Mouse (Mus musculus) limb, embryonic 14.5 days (tissue): Measurements from ENCODE around the gene Pld6. TPM values are rescaled to one million over a fixed set of nuclear protein-coding genes. Genes with fewer than 3 reads are reported as not detected.

Experiments used
- ATAC-seq: fragments of 200-750 bp; cut with Nextera tagmentation; 2 replicates; pipeline ENCODE4 v1.8.0; 2017; ENCODE audit warnings: low read depth, moderate number of reproducible peaks, moderate TSS enrichment; ENCODE audit not compliant: low FRiP score
- DNase-seq: peaks from one replicate; pipeline ENCODE4 v3.0.0-alpha.2; 2015; ENCODE audit warnings: low spot score
- H3K27ac ChIP-seq: fragments of 300-500 bp; sonication (generic); replicated peaks from 2 replicates; pipeline ENCODE4 v1.5.1; 2014; ENCODE audit warnings: low read depth, mild to moderate bottlenecking, low read length, moderate library complexity, mixed read lengths
- H3K27me3 ChIP-seq: fragments of 300-500 bp; sonication (generic); 2 replicates; pipeline ENCODE4 v1.6.1; 2014; ENCODE audit warnings: low read length, mixed read lengths; ENCODE audit not compliant: control insufficient read depth, insufficient read depth
- H3K36me3 ChIP-seq: fragments of 300-500 bp; sonication (generic); 2 replicates; pipeline ENCODE4 v1.6.1; 2014; ENCODE audit warnings: mild to moderate bottlenecking, low read length, moderate library complexity, mixed read lengths; ENCODE audit not compliant: control insufficient read depth, insufficient read depth
- H3K4me1 ChIP-seq: fragments of 300-500 bp; sonication (generic); 2 replicates; pipeline ENCODE4 v1.6.1; 2014; ENCODE audit warnings: antibody characterized with exemption, low read length, mixed read lengths; ENCODE audit not compliant: control insufficient read depth, insufficient read depth
- H3K4me2 ChIP-seq: fragments of 300-500 bp; sonication (generic); replicated peaks from 2 replicates; pipeline ENCODE4 v1.6.1; 2014; ENCODE audit warnings: low read depth, mild to moderate bottlenecking, low read length, moderate library complexity; ENCODE audit not compliant: severe bottlenecking
- H3K4me3 ChIP-seq: fragments of 300-500 bp; sonication (generic); replicated peaks from 2 replicates; pipeline ENCODE4 v1.5.1; 2014; ENCODE audit warnings: low read length
- H3K9ac ChIP-seq: fragments of 300-500 bp; sonication (generic); 2 replicates; pipeline ENCODE4 v1.6.1; 2014; ENCODE audit warnings: mild to moderate bottlenecking, low read depth, low read length, moderate library complexity; ENCODE audit not compliant: severe bottlenecking
- H3K9me3 ChIP-seq: fragments of 300-500 bp; sonication (generic); 2 replicates; pipeline ENCODE4 v1.6.1; 2016; ENCODE audit warnings: low read length; ENCODE audit not compliant: control insufficient read depth
- POLR2A ChIP-seq: fragments of 200-500 bp; IDR thresholded peaks from 2 replicates; pipeline ENCODE4 v1.8.0; 2012; ENCODE audit warnings: inconsistent platforms, mild to moderate bottlenecking, moderate library complexity, borderline replicate concordance; ENCODE audit not compliant: insufficient read depth, insufficient read length; ENCODE audit errors: extremely low read depth
- WGBS: fragments of 180-500 bp; shearing (Covaris S2); extraction: QIAGEN DNeasy Blood & Tissue Kit; methylation state at CpG from one replicate; pipeline ENCODE4 v1.1.7; 2014; 5-methylcytosine and 5-hydroxymethylcytosine counted together
- polyA plus RNA-seq, 2 experiments: library from polyadenylated mRNA; depleted of rRNA in 1 of 2; stranded (reverse) in 1 of 2; unstranded in 1 of 2; fragments of >200 nt; fragmentation: Nextera tagmentation in 1 of 2; extraction: Ambion mirVana in 1 of 2; gene quantifications; 2 replicates each; pipeline versions ENCODE4 v1.2.1 to v1.2.3; 2012 to 2014

Gene Pld6
- polyA plus RNA-seq, 2 experiments, result 0.58 to 5.1 TPM

GRCm38 (mm10) chr11:59809071-59809669 lies 21.7 kb upstream of the Pld6 start:
- under 1% methylated on average over 15 of the region's 15 CpGs for WGBS
- Histone ChIP-seq H3K9me3 (no peaks in the 10 kb centered on the region), H3K27ac (peak overlapping the region; percentile 100), H3K27me3 (no peaks in the 10 kb centered on the region), H3K4me1 (peaks cover 8% of the 10 kb centered on the region), H3K4me2 (peak overlapping the region; percentile 72), H3K9ac (peak overlapping the region; percentile 98), H3K36me3 (peaks cover 38% of the 10 kb centered on the region), H3K4me3 (peak overlapping the region; percentile 80)
- DNase-seq (peak; percentile 38), ATAC-seq (peak; percentile 1; the same call in 1 of the 2 replicates)
- TF ChIP-seq POLR2A, result no peak

- Histone ChIP-seq H3K27me3 (no peaks in the 10 kb centered on the region), H3K4me1 (peaks cover 8% of the 10 kb centered on the region), H3K27ac (no peak overlapping the region), H3K9me3 (no peaks in the 10 kb centered on the region), H3K36me3 (peaks cover 46% of the 10 kb centered on the region), H3K4me2 (peak overlapping the region; percentile 72), H3K4me3 (peak overlapping the region; percentile 80), H3K9ac (peak overlapping the region; percentile 98)
- ATAC-seq (no peak), DNase-seq (no peak)
- WGBS, result 69% methylated on average over 14 of the region's 14 CpGs
- no peak for TF ChIP-seq POLR2A
These were observed 20.9 kb upstream of the Pld6 start for GRCm38 (mm10) chr11:59808170-59808960.

GRCm38 (mm10) chr11:59805656-59806055 lies 18.2 kb upstream of the Pld6 start:
- H3K4me3 ChIP-seq, result no peak overlapping the region
- WGBS, result 92% methylated on average over 2 of the region's 2 CpGs
- peaks cover 8% of the 10 kb centered on the region for H3K4me1 ChIP-seq
- no peak overlapping the region for H3K27ac ChIP-seq
- no peak for ATAC-seq
- DNase-seq, result no peak
- no peaks in the 10 kb centered on the region for H3K9me3 ChIP-seq
- no peak overlapping the region for H3K9ac ChIP-seq
- TF ChIP-seq POLR2A, result no peak
- no peaks in the 10 kb centered on the region for H3K27me3 ChIP-seq
- no peak overlapping the region for H3K4me2 ChIP-seq
- peaks cover 73% of the 10 kb centered on the region for H3K36me3 ChIP-seq

GRCm38 (mm10) chr11:59805256-59805655 lies 17.8 kb upstream of the Pld6 start:
- Histone ChIP-seq H3K9ac (no peak overlapping the region), H3K4me3 (no peak overlapping the region)
- WGBS, result 85% methylated on average over 1 of the region's 1 CpGs

GRCm38 (mm10) chr11:59804409-59805110 lies 17.1 kb upstream of the Pld6 start:
- no peak for TF ChIP-seq POLR2A
- Histone ChIP-seq H3K9ac (no peak overlapping the region), H3K4me3 (no peak overlapping the region), H3K27me3 (no peaks in the 10 kb centered on the region), H3K9me3 (no peaks in the 10 kb centered on the region), H3K36me3 (peaks cover 83% of the 10 kb centered on the region), H3K27ac (no peak overlapping the region), H3K4me2 (no peak overlapping the region), H3K4me1 (peaks cover 8% of the 10 kb centered on the region)
- DNase-seq (no peak), ATAC-seq (no peak)
- WGBS, result 90% methylated on average over 22 of the region's 22 CpGs

More at GRCm38 (mm10) chr11:59805256-59805655, 17.8 kb upstream of the Pld6 start:
- ATAC-seq, result no peak
- no peaks in the 10 kb centered on the region for H3K9me3 ChIP-seq
- TF ChIP-seq POLR2A, result no peak
- peaks cover 8% of the 10 kb centered on the region for H3K4me1 ChIP-seq
- H3K27me3 ChIP-seq, result no peaks in the 10 kb centered on the region
- H3K36me3 ChIP-seq, result peaks cover 77% of the 10 kb centered on the region
- no peak for DNase-seq
- H3K4me2 ChIP-seq, result no peak overlapping the region
- no peak overlapping the region for H3K27ac ChIP-seq
